Mouse (Mus musculus) testis, postnatal 14 days (tissue): ENCODE measurements around the gene Itpr2.

Source experiments
- DNase-seq: peaks from one replicate; pipeline ENCODE4 v3.0.0; 2021; ENCODE audit warnings: low spot score

Gene Itpr2

GRCm38 (mm10) chr6:146347568-146347967 lies 154.5 kb downstream of the Itpr2 start:
- no peak for DNase-seq

DNA sequence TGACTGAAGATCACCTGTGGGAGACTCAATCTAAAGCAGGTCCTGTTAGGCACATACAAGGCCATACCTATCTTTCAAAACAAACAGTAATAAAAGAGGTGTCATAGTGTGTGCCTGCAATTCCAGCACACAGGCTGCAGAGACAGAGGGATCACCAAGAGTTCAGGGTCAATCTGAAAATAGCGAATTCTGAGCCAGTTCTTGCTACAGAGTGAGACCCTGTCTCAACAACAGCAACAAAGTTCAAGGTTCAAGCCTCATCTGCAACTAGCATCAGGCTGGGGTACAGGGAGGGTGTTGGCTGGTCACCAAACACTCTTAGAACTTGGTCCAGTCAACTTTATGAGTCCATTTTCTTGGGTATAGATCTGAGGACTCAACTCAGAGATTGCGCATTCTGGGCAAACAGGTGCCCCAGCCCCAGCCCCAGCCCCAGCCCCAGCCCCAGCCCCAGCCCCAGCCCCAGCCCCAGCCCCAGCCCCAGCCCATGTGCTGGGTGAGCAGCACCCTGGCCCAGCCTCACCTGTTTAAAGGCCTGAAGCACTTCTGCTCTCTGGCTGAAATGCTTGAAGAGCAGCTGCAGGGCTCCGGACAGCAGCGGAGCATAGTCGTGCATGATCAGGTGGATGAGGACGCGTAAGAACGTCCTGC lies 155.4 kb downstream of the Itpr2 start:
- DNase-seq = no peak

DNA sequence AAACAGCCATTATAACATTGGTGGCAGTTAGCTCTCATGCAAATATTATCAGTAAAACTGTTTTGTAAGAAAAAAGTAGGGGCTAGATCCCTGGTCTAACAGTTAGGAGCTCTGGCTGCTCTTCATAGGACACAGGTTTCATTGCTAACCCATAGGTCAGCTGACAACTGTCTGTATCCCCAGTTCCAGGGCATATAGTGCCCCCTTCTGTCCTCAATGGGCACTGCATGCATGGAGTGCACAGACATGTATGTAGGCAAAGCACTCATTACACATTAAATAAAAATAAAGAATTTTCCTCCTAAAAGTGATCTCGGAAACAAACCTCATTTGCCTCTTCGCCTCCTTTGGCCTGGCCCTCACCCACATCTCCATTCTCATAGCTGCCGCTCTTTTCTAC lies 157.3 kb downstream of the Itpr2 start:
- DNase-seq = no peak

DNA sequence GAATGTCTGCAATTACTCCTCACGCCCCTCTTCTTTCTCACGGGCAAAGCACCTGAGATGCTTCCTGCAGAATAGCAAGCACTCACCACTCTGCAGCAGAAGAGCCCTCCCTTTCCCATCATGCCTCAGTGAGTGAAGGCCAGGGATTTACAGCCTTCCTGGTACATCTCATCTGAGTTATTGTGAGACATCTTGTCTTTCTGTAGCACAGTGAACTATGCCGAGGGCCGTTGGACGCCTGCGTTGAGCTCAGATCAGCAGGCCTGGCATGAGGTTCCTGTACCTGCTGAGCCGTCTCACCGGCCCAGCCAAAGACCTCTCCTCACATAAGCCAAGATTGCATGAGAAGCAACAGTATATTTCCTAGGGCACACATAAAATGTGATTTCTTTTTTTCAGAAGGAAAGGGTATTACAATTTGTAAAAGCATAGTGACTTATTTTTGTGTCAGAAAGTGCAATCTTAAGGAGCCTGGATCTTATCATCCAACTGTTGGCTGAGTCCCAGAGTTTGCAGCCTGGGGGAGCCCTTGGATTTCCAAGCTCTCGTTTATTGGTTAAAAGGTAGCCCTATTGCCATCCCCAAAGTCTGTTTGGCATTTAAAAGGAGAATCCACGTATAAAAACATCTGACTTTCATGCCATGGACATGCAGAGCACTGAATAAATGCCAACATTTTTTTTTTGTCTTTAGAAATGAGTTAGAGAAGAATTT lies 158.2 kb downstream of the Itpr2 start:
- DNase-seq = no peak

DNA sequence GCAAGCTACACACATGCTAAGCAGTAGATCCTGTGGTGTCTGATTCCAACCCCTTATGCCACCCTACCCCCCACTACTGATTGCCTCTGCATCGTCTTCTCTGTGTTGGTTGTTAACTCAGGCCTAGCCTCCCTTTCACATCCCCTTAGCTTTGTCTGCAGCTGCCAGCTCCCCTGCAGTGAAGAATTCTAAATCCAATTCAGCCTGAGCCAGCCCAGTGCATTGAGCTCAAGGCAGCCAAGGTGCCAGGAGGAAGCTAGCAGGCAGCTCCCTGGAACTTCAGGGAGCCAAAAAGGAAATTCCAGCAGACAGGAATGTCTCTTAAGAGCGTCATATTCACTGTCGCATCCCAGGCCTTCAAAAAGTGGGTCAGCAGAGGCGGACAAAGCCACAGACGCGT lies 159.0 kb downstream of the Itpr2 start:
- DNase-seq = no peak

DNA sequence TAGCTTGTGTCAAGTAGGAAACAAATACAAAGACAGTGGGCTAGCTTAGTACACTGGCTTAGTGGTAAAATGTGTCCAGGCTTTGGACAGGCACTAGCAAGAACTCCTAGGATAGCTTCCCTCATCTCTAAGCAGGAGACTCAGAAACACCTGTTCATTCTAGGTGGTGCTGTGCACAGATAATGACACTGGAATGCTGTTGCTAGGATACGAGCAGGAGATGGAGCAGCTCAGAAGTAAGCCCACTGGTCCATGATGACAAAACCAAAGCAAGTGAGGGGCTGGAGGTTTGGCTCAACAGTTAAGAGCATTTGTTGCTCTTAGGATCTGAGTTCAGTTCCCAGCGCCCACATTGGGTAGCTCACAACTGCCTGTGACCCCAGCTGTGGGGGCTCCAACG lies 160.1 kb downstream of the Itpr2 start:
- no peak for DNase-seq

DNA sequence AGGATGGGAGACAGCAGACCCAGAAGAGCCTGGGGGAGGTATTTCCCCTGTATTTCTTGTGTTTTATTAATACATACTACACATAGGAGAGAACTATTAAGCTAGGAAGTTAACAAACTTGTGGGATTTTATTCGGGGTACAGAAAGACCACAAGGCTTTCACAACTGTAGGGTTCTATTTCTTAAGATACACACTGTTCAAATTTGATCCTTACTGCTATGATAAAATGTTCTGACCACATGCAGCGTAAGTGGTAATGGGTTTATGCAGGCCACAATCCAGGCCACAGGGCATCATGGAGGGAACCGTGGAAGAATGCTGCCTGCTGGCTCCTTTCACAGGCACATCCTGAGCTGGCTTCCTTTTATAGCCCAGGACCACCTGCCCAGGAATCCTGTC lies 160.6 kb downstream of the Itpr2 start:
- DNase-seq = no peak

DNA sequence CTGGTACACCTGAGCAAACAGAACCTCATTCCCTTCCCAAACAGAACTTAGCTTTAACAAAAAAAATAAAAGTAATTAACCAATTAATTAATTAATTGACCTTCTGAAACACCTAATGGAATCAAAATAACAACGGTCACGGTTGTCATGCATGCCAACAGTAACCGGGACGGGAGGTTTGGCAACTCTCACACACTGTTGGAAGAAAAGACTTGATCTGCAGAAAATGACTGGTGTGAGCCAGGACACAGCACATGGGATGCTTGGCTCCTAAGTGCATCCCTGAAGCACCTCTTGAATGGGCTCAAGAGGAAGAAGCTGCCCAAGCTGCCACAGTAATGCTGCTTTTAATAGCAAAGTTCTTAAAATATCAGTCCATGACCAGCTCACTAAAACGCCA lies 161.1 kb downstream of the Itpr2 start:
- DNase-seq = no peak

- peak; percentile 21 for DNase-seq
Observed at GRCm38 (mm10) chr6:146339779-146340178, 162.2 kb downstream of the Itpr2 start.

DNA sequence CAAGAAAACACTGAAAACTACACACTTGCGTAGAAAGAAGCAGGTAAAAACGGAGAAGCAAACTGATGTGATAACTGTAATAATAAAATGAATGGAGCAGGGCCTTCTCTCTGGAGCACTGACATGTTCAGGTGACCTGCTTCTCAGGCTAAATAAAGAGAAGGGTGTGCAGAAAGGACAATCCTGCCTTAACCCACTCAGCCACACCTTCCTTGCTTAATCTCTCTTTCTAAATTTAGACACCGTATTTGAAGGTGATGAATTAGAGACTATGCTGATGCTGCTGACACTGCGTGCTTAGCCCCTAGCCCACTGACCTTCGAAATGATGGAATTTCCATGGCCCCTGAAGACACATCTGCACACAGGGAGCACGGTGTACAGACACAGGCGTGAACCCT lies 164.8 kb downstream of the Itpr2 start:
- no peak for DNase-seq

DNA sequence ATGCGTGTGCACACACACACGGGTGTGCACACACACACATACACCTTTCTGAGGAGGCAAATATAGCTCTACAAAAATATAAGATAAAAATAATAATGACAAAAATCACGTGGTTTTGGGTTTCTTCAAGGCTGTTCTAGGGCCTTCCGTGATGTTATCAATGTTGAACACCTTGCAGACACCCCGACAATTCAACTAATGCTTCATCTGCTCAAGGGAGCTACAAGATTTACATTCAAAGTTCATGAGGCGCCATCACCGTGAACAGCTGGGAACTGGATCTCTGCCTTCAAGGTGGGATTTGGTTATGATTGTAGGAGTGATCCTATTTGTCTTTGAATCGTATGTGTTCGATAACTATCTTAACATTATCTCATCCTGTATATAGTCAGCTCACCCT lies 166.8 kb downstream of the Itpr2 start:
- DNase-seq = no peak

GRCm38 (mm10) chr6:146333506-146333905 lies 168.5 kb downstream of the Itpr2 start:
- DNase-seq = no peak

GRCm38 (mm10) chr6:146331017-146331669 lies 170.9 kb downstream of the Itpr2 start:
- DNase-seq = no peak

GRCm38 (mm10) chr6:146329079-146329478 lies 172.9 kb downstream of the Itpr2 start:
- DNase-seq = no peak

- DNase-seq = no peak
Observed at GRCm38 (mm10) chr6:146326631-146327030, 175.4 kb downstream of the Itpr2 start.

DNA sequence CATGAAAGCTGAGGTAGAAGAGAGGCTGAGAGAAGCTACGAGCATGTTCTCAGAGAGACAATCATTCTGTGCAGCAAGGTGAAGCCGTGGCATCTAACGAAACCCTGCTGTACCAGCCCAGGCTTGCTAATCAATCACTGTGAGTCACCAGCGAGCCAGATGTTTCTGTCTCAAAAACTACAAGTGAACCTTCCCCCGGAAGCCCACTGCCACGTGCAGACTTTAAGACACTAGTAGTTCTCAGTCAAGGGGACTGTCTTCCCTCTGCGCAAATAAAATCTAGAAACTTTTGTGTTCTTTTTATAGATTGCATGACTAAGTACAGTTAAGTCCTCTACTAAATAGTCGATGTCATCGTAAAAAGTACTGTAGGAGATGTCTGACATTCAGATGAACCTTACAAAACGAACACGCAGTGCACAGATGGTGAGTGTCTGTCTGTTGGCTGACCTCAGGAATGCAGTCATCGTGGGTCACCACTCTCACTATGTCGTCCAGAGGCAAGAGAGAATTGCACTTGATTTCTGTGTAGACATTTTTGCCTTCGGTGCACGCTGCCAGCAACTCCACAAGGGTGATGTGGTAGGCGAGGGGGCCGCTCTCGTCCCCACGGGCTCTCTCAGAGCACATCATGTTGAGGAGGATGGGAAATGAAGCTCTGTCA lies 177.3 kb downstream of the Itpr2 start:
- DNase-seq = no peak

GRCm38 (mm10) chr6:146322555-146322954 lies 179.5 kb downstream of the Itpr2 start:
- peak; percentile 21 for DNase-seq

- DNase-seq = no peak
Observed at GRCm38 (mm10) chr6:146321951-146322350, 180.1 kb downstream of the Itpr2 start.

GRCm38 (mm10) chr6:146316415-146316814 lies 185.6 kb downstream of the Itpr2 start:
- DNase-seq = no peak

DNA sequence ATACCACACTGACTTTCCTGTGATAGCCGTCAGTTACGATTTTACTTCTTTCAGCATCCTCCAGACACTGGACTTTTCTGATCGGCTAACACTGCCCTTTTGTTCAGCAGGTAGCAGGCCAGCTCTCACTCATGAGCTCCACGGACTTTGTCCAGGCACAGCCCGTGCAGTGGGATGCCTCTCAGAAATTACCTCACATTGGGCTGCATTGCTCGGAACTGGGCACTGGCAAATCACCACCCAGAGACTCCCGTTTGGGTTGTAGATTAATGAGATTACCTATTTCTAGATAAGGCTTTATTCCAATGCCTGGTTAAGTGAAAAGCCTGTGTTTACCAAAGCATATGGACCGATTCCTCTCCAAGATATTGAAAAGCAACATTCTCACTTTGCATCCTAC lies 186.9 kb downstream of the Itpr2 start:
- no peak for DNase-seq

DNA sequence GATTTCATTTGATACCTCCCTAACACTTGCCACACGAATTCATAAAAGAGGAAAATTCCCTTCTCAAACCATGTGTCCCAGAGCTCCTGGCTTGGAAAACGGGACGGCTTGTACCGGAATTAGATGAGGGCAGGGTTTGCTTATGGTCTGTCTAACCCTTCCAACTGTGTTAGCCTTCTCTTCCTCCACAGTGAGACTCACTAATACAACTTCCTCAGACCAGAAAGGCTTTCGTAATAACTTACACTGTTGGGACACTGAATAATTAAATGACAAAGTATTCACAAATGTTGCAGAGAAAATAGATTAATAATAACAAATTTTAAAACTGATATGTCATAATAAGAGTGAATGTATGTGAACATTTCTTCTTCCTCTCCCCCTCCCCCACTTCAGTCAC lies 187.7 kb downstream of the Itpr2 start:
- no peak for DNase-seq

DNA sequence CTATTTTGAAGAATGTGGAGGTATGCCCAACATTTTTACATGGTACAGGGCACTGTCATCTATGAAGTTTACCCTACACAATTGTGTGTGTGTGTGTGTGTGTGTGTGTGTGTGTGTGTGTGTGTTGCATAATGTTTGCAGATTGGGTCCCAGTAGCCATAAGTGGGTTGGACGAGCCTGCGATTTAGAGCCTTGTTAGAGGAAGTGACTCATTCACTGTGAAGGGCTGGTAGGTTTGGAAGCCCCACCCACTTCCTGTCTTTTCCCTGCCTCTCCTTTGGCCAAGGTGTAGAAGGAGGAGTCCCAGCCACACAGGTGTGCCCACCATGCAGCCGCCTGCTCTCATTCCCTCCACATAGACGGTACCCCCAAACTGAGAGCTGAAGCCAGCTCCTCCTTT lies 188.6 kb downstream of the Itpr2 start:
- DNase-seq = no peak

DNA sequence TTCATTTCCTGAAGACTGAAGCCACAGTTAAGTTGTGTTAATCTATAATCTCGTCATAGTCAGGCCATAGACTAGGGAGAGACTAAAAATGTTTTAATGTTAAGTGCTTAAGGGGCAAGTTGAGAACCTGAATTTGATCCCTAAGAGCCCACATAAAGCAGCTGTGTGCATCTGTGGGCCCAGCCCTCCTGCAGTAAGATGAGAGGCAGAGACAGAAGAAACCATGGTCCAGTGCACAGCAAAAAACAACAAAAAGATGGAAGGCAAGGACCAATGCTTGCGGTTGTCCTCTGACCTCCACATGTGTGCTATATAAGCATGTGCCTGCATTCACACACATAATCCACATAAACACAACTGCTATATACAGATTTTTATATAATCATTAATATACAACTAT lies 191.8 kb downstream of the Itpr2 start:
- no peak for DNase-seq
